Mouse (Mus musculus): ENCODE measurements around the gene Vta1. TPM values are rescaled to one million over a fixed set of nuclear protein-coding genes. Genes with fewer than 3 reads are reported as not detected.

Vta1 gene
- total RNA-seq, 2 experiments from 2014 or later = 41.0 to 58.6 TPM

Other genes starting within 250 kb of the Vta1 start
- gene Adgrg6, start 159.9 kb downstream of the Vta1 start, total RNA-seq (2014; fragmentation: Nextera tagmentation) = 0.37 and 1.3 TPM in 2 replicates
- 0.52 and 0.65 TPM in 2 replicates for gene Adgrg6, start 159.9 kb downstream of the Vta1 start, total RNA-seq (2017)
- not detected in 2 replicates for gene Nmbr, start within 50 bp of the Vta1 start, total RNA-seq (2014; fragmentation: Nextera tagmentation)
- gene Nmbr, start within 50 bp of the Vta1 start, total RNA-seq (2017) = not detected in 2 replicates
- gene Gje1, start 12.7 kb upstream of the Vta1 start, total RNA-seq (2014; fragmentation: Nextera tagmentation) = not detected in 2 replicates
- not detected in 2 replicates for gene Gje1, start 12.7 kb upstream of the Vta1 start, total RNA-seq (2017)

All from granulocyte monocyte progenitor cell, adult 5-6 weeks (primary cell).